ENCODE assay signal across 14 mouse cellular contexts in genomic region chr14:55829854-55830253, GRCm38 (mm10). TPM values are rescaled to one million over a fixed set of nuclear protein-coding genes. Genes with fewer than 3 reads are reported as not detected.
"Had no signal": no experiment of that assay in that cellular context is flagged by ENCODE, and none has a peak within 500 bp of the region (broad histone marks: within the 10 kb centered on the region; RNA-seq: fewer than 3 reads in every experiment).

No protein-coding gene starts in this region.

- H3K36me3 ChIP-seq: liver, embryonic 12.5 days; neural tube, embryonic 13.5 days had no signal

- H3K4me3 ChIP-seq: limb, embryonic 15.5 days; liver, embryonic 12.5 days; midbrain, embryonic 10.5 days; neural tube, embryonic 13.5 days had no signal

- H3K9ac ChIP-seq: limb, embryonic 15.5 days; liver, embryonic 12.5 days; lung, embryonic 14.5 days; neural tube, embryonic 13.5 days had no signal

- H3K9me3 ChIP-seq: limb, embryonic 15.5 days; liver, embryonic 12.5 days; midbrain, embryonic 10.5 days; neural tube, embryonic 13.5 days had no signal

- ATAC-seq: liver, embryonic 12.5 days had no signal

- H3K27me3 ChIP-seq: limb, embryonic 15.5 days had no signal

- DNase-seq: kidney, adult 2 months; kidney, postnatal 25 days; layer of hippocampus, postnatal 36 days; lung, embryonic 14.5 days; lung, postnatal 4 days; midbrain, embryonic 14.5 days; retina, postnatal 1 day; spleen, adult 18-20 months; thymus, postnatal 25 days had no signal

- H3K4me2 ChIP-seq: limb, embryonic 15.5 days; liver, embryonic 12.5 days; lung, embryonic 14.5 days; neural tube, embryonic 13.5 days had no signal

- H3K27ac ChIP-seq: limb, embryonic 15.5 days; liver, embryonic 12.5 days; midbrain, embryonic 10.5 days; neural tube, embryonic 13.5 days had no signal

RNA-seq across cellular contexts. Expression of gene Nfatc4, which starts 6.9 kb away (rescaled TPM):
- total RNA-seq: megakaryocyte, adult 5-6 weeks had no signal
